Mouse (Mus musculus) kidney, adult 2 months (tissue): ENCODE measurements around the gene Ksr1.

Experiments
- CTCF ChIP-seq: fragments of 200-500 bp; conservative IDR thresholded peaks from 2 replicates; pipeline ENCODE4 v1.5.1; 2011; ENCODE audit warnings: low read depth, mild to moderate bottlenecking, control low read depth, low read length, moderate library complexity, mixed read lengths; ENCODE audit not compliant: insufficient read depth, insufficient read length
- POLR2A ChIP-seq: fragments of 200-500 bp; IDR thresholded peaks from one replicate; pipeline ENCODE4 v1.6.1; 2011; ENCODE audit warnings: low read depth, low read length, control low read depth

- TF ChIP-seq POLR2A (no peak), CTCF (no peak)
Observed at GRCm38 (mm10) chr11:79143322-79143721, 2.9 kb downstream of the Ksr1 start.
